Mouse (Mus musculus) cortical plate, adult 2 months (tissue): ENCODE data around the gene Orm1.

Experiments used
- CTCF ChIP-seq: fragments of 200-500 bp; IDR thresholded peaks from 2 replicates; pipeline ENCODE4 v1.5.1; 2011; ENCODE audit warnings: mild to moderate bottlenecking, control low read depth, low read length; ENCODE audit not compliant: insufficient read depth; ENCODE audit errors: extremely low read depth
- POLR2A ChIP-seq: fragments of 200-500 bp; IDR thresholded peaks from 2 replicates; pipeline ENCODE4 v1.6.1; 2011; ENCODE audit warnings: mild to moderate bottlenecking, low read length, control low read depth; ENCODE audit not compliant: insufficient read depth; ENCODE audit errors: extremely low read depth

- TF ChIP-seq CTCF (no peak), POLR2A (no peak)
Measured at GRCm38 (mm10) chr4:63311426-63311825, 32.9 kb upstream of the Orm1 start.
